ENCODE assay signal across 18 mouse cellular contexts in genomic region chr4:33112866-33113265, GRCm38 (mm10). TPM values are rescaled to one million over a fixed set of nuclear protein-coding genes. Genes with fewer than 3 reads are reported as not detected.
"Had no signal": no experiment of that assay in that cellular context is flagged by ENCODE, and none has a peak within 500 bp of the region (broad histone marks: within the 10 kb centered on the region; RNA-seq: fewer than 3 reads in every experiment).

No protein-coding gene starts in this region.

RNA-seq across cellular contexts. Expression of gene Gabrr1, which starts 19.5 kb away (rescaled TPM):
- total RNA-seq: gastrocnemius, postnatal 14 days; gastrocnemius, postnatal 36 days; hematopoietic stem cell, adult 5-6 weeks; liver, adult 2 months had no signal
- polyA plus RNA-seq: heart, embryonic 11.5 days; heart, postnatal 0 days; hindbrain, embryonic 11.5 days; intestine, embryonic 14.5 days; intestine, embryonic 16.5 days; kidney, adult 2 months; kidney, postnatal 0 days; limb, embryonic 11.5 days; limb, embryonic 13.5 days; liver, adult 2 months; liver, embryonic 16.5 days had no signal

RNA-seq across cellular contexts. Expression of gene Gabrr2, which starts 50.1 kb away (rescaled TPM):
- total RNA-seq: hematopoietic stem cell, adult 5-6 weeks; layer of hippocampus, postnatal 14 days; left cerebral cortex, postnatal 10 days had no signal
- polyA plus RNA-seq: heart, postnatal 0 days; kidney, embryonic 15.5 days; kidney, postnatal 0 days; liver, embryonic 12.5 days; liver, embryonic 16.5 days had no signal
